Mouse (Mus musculus) small intestine, adult 2 months (tissue): ENCODE measurements around the gene Defb15.

ENCODE experiments used
- CTCF ChIP-seq: fragments of 200-500 bp; IDR thresholded peaks from 2 replicates; pipeline ENCODE4 v1.5.1; 2012; ENCODE audit warnings: low read depth, mild to moderate bottlenecking, control low read depth, inconsistent platforms, low read length, moderate library complexity, mixed read lengths; ENCODE audit not compliant: insufficient replicate concordance, insufficient read length; ENCODE audit errors: extremely low read depth
- POLR2A ChIP-seq: fragments of 200-500 bp; IDR thresholded peaks from 2 replicates; pipeline ENCODE4 v1.6.1; 2012; ENCODE audit warnings: low read depth, mild to moderate bottlenecking, control low read depth, inconsistent platforms, low read length, moderate library complexity

DNA sequence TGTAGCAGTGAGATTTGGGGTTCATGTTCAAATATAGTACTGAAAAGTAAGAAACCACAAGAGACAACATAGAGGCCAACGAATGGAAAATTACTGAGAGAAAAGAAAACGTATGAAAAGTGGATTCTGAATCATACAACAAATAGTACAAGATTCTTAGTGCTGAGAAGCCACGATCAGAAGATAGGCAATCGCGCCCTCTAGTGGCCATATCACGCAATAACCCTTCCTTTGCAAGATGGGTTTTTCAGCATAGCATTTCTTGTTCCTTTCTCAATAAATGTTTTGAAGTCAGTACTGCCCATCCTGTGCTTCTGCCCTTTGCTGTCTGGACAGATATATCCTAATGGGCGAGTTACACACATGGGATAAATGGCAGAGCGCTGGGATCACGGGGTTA lies 22.8 kb upstream of the Defb15 start:
- no peak for TF ChIP-seq POLR2A
- TF ChIP-seq CTCF: no peak
